10 mouse cellular contexts compared by ENCODE assay signal in the genomic region with DNA sequence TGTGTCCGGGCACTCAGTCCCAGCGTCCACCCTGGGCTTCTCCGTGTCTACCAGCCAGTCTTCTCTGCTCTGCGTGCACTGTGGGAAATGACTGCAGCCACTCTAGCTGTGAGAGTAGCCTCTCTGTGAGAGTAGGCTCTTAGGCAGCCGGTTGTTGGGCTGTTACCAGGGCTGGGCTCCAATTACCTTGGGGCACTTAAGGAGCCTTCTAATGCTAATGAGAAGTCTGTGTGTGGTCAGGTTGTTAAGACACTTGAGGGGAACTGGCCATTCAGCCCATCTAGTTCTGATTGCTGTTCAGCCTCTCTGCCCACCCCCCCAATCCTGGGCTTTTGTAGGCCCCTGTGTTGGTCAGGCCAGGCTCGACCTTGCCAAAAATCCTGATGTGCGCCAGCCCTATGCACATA.
DNase-seq lines count a peak whose midpoint lies in the region; ATAC-seq and TF ChIP-seq lines count a peak whose summit lies in the region.
"Had no signal": no experiment of that assay in that cellular context is flagged by ENCODE, and none has a peak within 500 bp of the region (broad histone marks: within the 10 kb centered on the region; RNA-seq: fewer than 3 reads in every experiment).

No protein-coding gene starts in this region.

- peaks cover 3% of the 10 kb centered on the region for H3K4me1 ChIP-seq in embryonic facial prominence, embryonic 11.5 days (ENCODE audit: control insufficient read depth, insufficient read depth, low read length)
- peaks cover 21% of the 10 kb centered on the region for H3K4me1 ChIP-seq in hindbrain, postnatal 0 days (ENCODE audit: insufficient read depth, low read length)
- peaks cover 22% of the 10 kb centered on the region for H3K4me1 ChIP-seq in neural tube, embryonic 12.5 days

- H3K9me3 ChIP-seq in embryonic facial prominence, embryonic 11.5 days (replicated peaks; ENCODE audit: control insufficient read depth, low read length): no peaks in the 10 kb centered on the region
- no peaks in the 10 kb centered on the region for H3K9me3 ChIP-seq in hindbrain, postnatal 0 days (ENCODE audit: low read length)
- H3K9me3 ChIP-seq in neural tube, embryonic 12.5 days: no peaks in the 10 kb centered on the region
- H3K9me3 ChIP-seq: liver, embryonic 13.5 days had no signal

- DNase-seq in layer of hippocampus, adult 2 months (ENCODE audit: low spot score in 2 of 2): no peak
- no peak for DNase-seq in layer of hippocampus, adult 11-12 months (ENCODE audit: low spot score)
- peak; percentile 62 for DNase-seq in embryonic facial prominence, embryonic 11.5 days (ENCODE audit: low spot score)
- DNase-seq in hindbrain, postnatal 0 days (ENCODE audit: low spot score): peak; percentile 68
- DNase-seq in urinary bladder, adult 18-20 months (ENCODE audit: low spot score in 2 of 2): no peak
- no peak for DNase-seq in gastrocnemius, postnatal 14 days
- DNase-seq: cerebellum, adult 8-10 months; liver, embryonic 13.5 days had no signal

- no peaks in the 10 kb centered on the region; the same call in 1 of the 2 replicates for H3K27me3 ChIP-seq in embryonic facial prominence, embryonic 11.5 days (ENCODE audit: control insufficient read depth, insufficient read depth, low read length)
- no peaks in the 10 kb centered on the region for H3K27me3 ChIP-seq in hindbrain, postnatal 0 days (ENCODE audit: insufficient read depth, low read length)
- no peaks in the 10 kb centered on the region for H3K27me3 ChIP-seq in neural tube, embryonic 12.5 days (replicated peaks)
- H3K27me3 ChIP-seq: liver, embryonic 13.5 days had no signal

- WGBS in embryonic facial prominence, embryonic 11.5 days: 15% methylated on average over 7 of the region's 7 CpGs
- 21% methylated on average over 7 of the region's 7 CpGs for WGBS in hindbrain, postnatal 0 days
- 6% methylated on average over 7 of the region's 7 CpGs for WGBS in neural tube, embryonic 12.5 days

- H3K9ac ChIP-seq in embryonic facial prominence, embryonic 11.5 days (replicated peaks; ENCODE audit: low read length): no peak overlapping the region
- no peak overlapping the region for H3K9ac ChIP-seq in hindbrain, postnatal 0 days (replicated peaks; ENCODE audit: low read length)
- no peak overlapping the region for H3K9ac ChIP-seq in neural tube, embryonic 12.5 days
- H3K9ac ChIP-seq: liver, embryonic 13.5 days had no signal

- H3K36me3 ChIP-seq in embryonic facial prominence, embryonic 11.5 days (replicated peaks; ENCODE audit: control insufficient read depth, insufficient read depth, low read depth, low read length): no peaks in the 10 kb centered on the region
- H3K36me3 ChIP-seq in hindbrain, postnatal 0 days (ENCODE audit: insufficient read depth, low read length): no peaks in the 10 kb centered on the region
- no peaks in the 10 kb centered on the region for H3K36me3 ChIP-seq in neural tube, embryonic 12.5 days
- H3K36me3 ChIP-seq: liver, embryonic 13.5 days had no signal

- no peak for TF ChIP-seq CTCF in layer of hippocampus, adult 2 months (conservative IDR thresholded peaks at IDR 0.05)
- TF ChIP-seq CTCF in hindbrain, postnatal 0 days (IDR thresholded peaks at IDR 0.05; ENCODE audit: low read depth): no peak

- peak; percentile 80 for ATAC-seq in embryonic facial prominence, embryonic 11.5 days (replicated peaks; ENCODE audit: insufficient number of reproducible peaks, low FRiP score, low TSS enrichment, low read depth)
- peak; percentile 70 for ATAC-seq in hindbrain, postnatal 0 days
- ATAC-seq in neural tube, embryonic 12.5 days (ENCODE audit: low FRiP score, low read depth): peak; percentile 73
- no peak for ATAC-seq in megakaryocyte, adult 5-6 weeks (ENCODE audit: poor library complexity, severe bottlenecking)

- peak overlapping the region; percentile 54 for H3K27ac ChIP-seq in layer of hippocampus, adult 2 months
- no peak overlapping the region for H3K27ac ChIP-seq in embryonic facial prominence, embryonic 11.5 days (replicated peaks; ENCODE audit: low read depth, low read length)
- H3K27ac ChIP-seq in hindbrain, postnatal 0 days: peak overlapping the region; percentile 48; the same call in 1 of the 2 replicates
- no peak overlapping the region for H3K27ac ChIP-seq in neural tube, embryonic 12.5 days
- H3K27ac ChIP-seq: liver, embryonic 13.5 days had no signal

- intact Hi-C loops in gastrocnemius, postnatal 14 days (cut with DNase I; ENCODE audit: low total_unique reads): no loop called here

- no peak overlapping the region for H3K4me2 ChIP-seq in embryonic facial prominence, embryonic 11.5 days (ENCODE audit: low read depth, low read length)
- no peak overlapping the region for H3K4me2 ChIP-seq in hindbrain, postnatal 0 days (ENCODE audit: low read depth, low read length)
- H3K4me2 ChIP-seq in neural tube, embryonic 12.5 days (replicated peaks): peak overlapping the region; percentile 33
- H3K4me2 ChIP-seq: liver, embryonic 13.5 days had no signal

- H3K4me3 ChIP-seq in layer of hippocampus, adult 2 months: no peak overlapping the region
- no peak overlapping the region for H3K4me3 ChIP-seq in embryonic facial prominence, embryonic 11.5 days (ENCODE audit: low read depth, low read length)
- no peak overlapping the region for H3K4me3 ChIP-seq in hindbrain, postnatal 0 days (ENCODE audit: low read length)
- no peak overlapping the region for H3K4me3 ChIP-seq in neural tube, embryonic 12.5 days
- H3K4me3 ChIP-seq: liver, embryonic 13.5 days had no signal

Comparison
In these comparisons a context has a peak if more than half of its experiments do, and no peak if none do; other contexts are left out.
1. DNase-seq: peak in embryonic facial prominence, embryonic 11.5 days (single experiment) and hindbrain, postnatal 0 days (single experiment); none in layer of hippocampus, adult 2 months (0 of 2), layer of hippocampus, adult 11-12 months (single experiment), urinary bladder, adult 18-20 months (0 of 2) and gastrocnemius, postnatal 14 days (single experiment).
2. H3K27ac ChIP-seq: peak in layer of hippocampus, adult 2 months (single experiment) and hindbrain, postnatal 0 days (single experiment); none in embryonic facial prominence, embryonic 11.5 days (single experiment) and neural tube, embryonic 12.5 days (single experiment).